Mouse (Mus musculus) liver, postnatal 0 days (tissue): ENCODE data around the gene Pum2.

Experiments
- CTCF ChIP-seq: sonication (generic); IDR thresholded peaks from 2 replicates; pipeline ENCODE4 v1.5.1; 2016; ENCODE audit warnings: antibody characterized with exemption, low read depth
- EP300 ChIP-seq: IDR thresholded peaks from 2 replicates; pipeline ENCODE4 v1.6.1; 2016; ENCODE audit warnings: antibody characterized with exemption, low read depth, mild to moderate bottlenecking

- no peak for TF ChIP-seq CTCF
- TF ChIP-seq EP300: no peak
Measured at GRCm38 (mm10) chr12:8673121-8673973, 587 bp upstream of the Pum2 start.
